Mouse (Mus musculus): Measurements from ENCODE around the gene Fbxo11. TPM values are rescaled to one million over a fixed set of nuclear protein-coding genes. Genes with fewer than 3 reads are reported as not detected.

Gene Fbxo11
- polyA plus RNA-seq, 1 experiment from 2014 or later: 19.4 TPM

- Histone ChIP-seq H3K4me3 (no peak overlapping the region), H3K4me2 (no peak overlapping the region), H3K9me3 (no peaks in the 10 kb centered on the region), H3K27ac (no peak overlapping the region), H3K4me1 (no peaks in the 10 kb centered on the region), H3K36me3 (no peaks in the 10 kb centered on the region), H3K9ac (no peak overlapping the region), H3K27me3 (no peaks in the 10 kb centered on the region)
- no peak for ATAC-seq (ENCODE audit: insufficient number of reproducible peaks, insufficient read depth, low FRiP score, low TSS enrichment, low read depth)
- 77% methylated on average over 12 of the region's 12 CpGs for WGBS
Measured at GRCm38 (mm10) chr17:88096809-88097399, 31.8 kb upstream of the Fbxo11 start.

GRCm38 (mm10) chr17:88095517-88096198 lies 30.6 kb upstream of the Fbxo11 start:
- Histone ChIP-seq H3K36me3 (no peaks in the 10 kb centered on the region), H3K4me2 (no peak overlapping the region), H3K9me3 (no peaks in the 10 kb centered on the region), H3K4me3 (no peak overlapping the region), H3K27ac (no peak overlapping the region), H3K27me3 (no peaks in the 10 kb centered on the region), H3K4me1 (no peaks in the 10 kb centered on the region), H3K9ac (no peak overlapping the region)
- WGBS: 56% methylated on average over 10 of the region's 10 CpGs
- no peak for ATAC-seq (ENCODE audit: insufficient number of reproducible peaks, insufficient read depth, low FRiP score, low TSS enrichment, low read depth)

DNA sequence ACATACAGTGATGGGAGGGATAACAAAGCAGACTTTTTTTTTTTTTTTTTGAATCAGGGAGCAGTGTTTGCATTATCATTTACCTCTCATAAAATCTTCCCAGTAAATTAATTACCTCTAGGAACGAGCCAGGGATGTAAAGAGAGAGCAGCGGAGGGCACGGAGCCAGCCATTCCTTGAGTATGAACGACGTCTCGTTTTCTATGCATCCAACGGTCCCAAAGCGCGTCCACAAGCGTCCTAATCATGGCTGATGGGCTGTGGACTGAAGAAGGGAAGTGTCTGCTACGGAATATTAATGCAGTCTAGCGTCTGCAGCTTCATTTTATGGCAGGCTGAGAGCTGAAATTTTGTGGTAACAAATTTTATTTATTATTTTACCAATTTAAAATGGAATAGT lies 29.2 kb upstream of the Fbxo11 start:
- no peak overlapping the region for H3K4me3 ChIP-seq
- H3K27me3 ChIP-seq: no peaks in the 10 kb centered on the region
- H3K4me1 ChIP-seq: no peaks in the 10 kb centered on the region
- no peak overlapping the region for H3K9ac ChIP-seq
- no peak for ATAC-seq (ENCODE audit: insufficient number of reproducible peaks, insufficient read depth, low FRiP score, low TSS enrichment, low read depth)
- no peaks in the 10 kb centered on the region for H3K36me3 ChIP-seq
- WGBS: 82% methylated on average over 12 of the region's 12 CpGs
- no peak overlapping the region for H3K4me2 ChIP-seq
- no peak overlapping the region for H3K27ac ChIP-seq
- H3K9me3 ChIP-seq: no peaks in the 10 kb centered on the region

GRCm38 (mm10) chr17:88093798-88094197 lies 28.7 kb upstream of the Fbxo11 start:
- no peak for ATAC-seq (ENCODE audit: insufficient number of reproducible peaks, insufficient read depth, low FRiP score, low TSS enrichment, low read depth)
- H3K9ac ChIP-seq: no peak overlapping the region
- H3K27me3 ChIP-seq: no peaks in the 10 kb centered on the region
- H3K36me3 ChIP-seq: no peaks in the 10 kb centered on the region
- H3K9me3 ChIP-seq: no peaks in the 10 kb centered on the region
- no peaks in the 10 kb centered on the region for H3K4me1 ChIP-seq
- 86% methylated on average over 10 of the region's 10 CpGs for WGBS
- H3K27ac ChIP-seq: no peak overlapping the region
- no peak overlapping the region for H3K4me3 ChIP-seq
- no peak overlapping the region for H3K4me2 ChIP-seq

GRCm38 (mm10) chr17:88085976-88086375 lies 20.9 kb upstream of the Fbxo11 start:
- no peak overlapping the region for H3K9ac ChIP-seq
- no peaks in the 10 kb centered on the region for H3K4me1 ChIP-seq
- no peak overlapping the region for H3K27ac ChIP-seq
- H3K4me2 ChIP-seq: no peak overlapping the region
- no peaks in the 10 kb centered on the region for H3K9me3 ChIP-seq
- no peak for ATAC-seq (ENCODE audit: insufficient number of reproducible peaks, insufficient read depth, low FRiP score, low TSS enrichment, low read depth)
- no peaks in the 10 kb centered on the region for H3K36me3 ChIP-seq
- WGBS: 90% methylated on average over 11 of the region's 11 CpGs
- no peaks in the 10 kb centered on the region for H3K27me3 ChIP-seq
- no peak overlapping the region for H3K4me3 ChIP-seq

DNA sequence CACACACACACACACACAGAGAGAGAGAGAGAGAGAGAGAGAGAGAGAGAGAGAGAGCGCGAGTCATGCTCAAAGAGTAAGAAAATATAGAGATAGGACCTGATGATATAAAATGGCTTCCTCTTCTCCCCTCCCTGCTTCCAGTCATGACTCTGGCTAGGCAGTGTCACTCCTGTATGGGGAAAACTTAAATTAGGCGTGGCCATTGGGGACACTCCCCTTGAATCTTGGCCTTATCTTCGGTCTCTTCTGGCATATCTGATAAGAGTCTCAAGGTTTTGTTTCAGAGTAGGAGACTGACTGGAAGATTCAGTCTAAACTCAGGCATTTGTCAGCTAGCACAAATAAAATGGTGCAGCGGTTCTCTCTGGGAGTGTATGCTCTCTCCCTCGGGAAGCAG lies 16.4 kb upstream of the Fbxo11 start:
- no peaks in the 10 kb centered on the region for H3K4me1 ChIP-seq
- WGBS: 88% methylated on average over 6 of the region's 6 CpGs
- ATAC-seq (ENCODE audit: insufficient number of reproducible peaks, insufficient read depth, low FRiP score, low TSS enrichment, low read depth): no peak

GRCm38 (mm10) chr17:88079771-88080170 lies 14.7 kb upstream of the Fbxo11 start:
- Histone ChIP-seq H3K36me3 (no peaks in the 10 kb centered on the region), H3K27ac (no peak overlapping the region), H3K27me3 (no peaks in the 10 kb centered on the region), H3K9ac (no peak overlapping the region), H3K4me3 (no peak overlapping the region), H3K9me3 (no peaks in the 10 kb centered on the region), H3K4me1 (no peaks in the 10 kb centered on the region), H3K4me2 (no peak overlapping the region)
- ATAC-seq (ENCODE audit: insufficient number of reproducible peaks, insufficient read depth, low FRiP score, low TSS enrichment, low read depth): no peak
- 84% methylated on average over 8 of the region's 8 CpGs for WGBS

More for the DNA sequence above, 16.4 kb upstream of the Fbxo11 start:
- no peaks in the 10 kb centered on the region for H3K9me3 ChIP-seq
- no peak overlapping the region for H3K4me3 ChIP-seq
- no peak overlapping the region for H3K9ac ChIP-seq
- H3K36me3 ChIP-seq: no peaks in the 10 kb centered on the region
- no peak overlapping the region for H3K4me2 ChIP-seq
- no peak overlapping the region for H3K27ac ChIP-seq
- H3K27me3 ChIP-seq: no peaks in the 10 kb centered on the region

DNA sequence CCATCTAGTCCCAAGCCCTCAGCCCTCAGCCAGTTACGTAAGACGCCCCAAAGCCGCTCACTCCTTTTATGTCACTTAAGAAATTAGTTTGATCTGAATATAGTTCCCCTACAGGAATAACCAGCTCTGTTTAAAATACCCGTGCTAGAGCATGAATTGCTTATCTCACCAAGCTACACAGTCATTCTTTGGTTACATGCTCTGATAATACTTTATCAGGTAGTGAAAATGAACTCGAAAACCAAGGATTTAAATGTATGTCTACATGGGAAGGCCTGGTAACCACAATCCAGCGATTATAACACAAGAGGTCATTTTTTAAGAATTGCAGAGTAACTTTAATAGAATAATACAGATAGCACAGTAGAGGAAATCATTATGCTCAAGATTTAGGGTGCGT lies 7.0 kb upstream of the Fbxo11 start:
- Histone ChIP-seq H3K27ac (no peak overlapping the region), H3K9me3 (no peaks in the 10 kb centered on the region), H3K36me3 (no peaks in the 10 kb centered on the region), H3K4me3 (no peak overlapping the region), H3K4me2 (no peak overlapping the region), H3K27me3 (no peaks in the 10 kb centered on the region), H3K4me1 (peaks cover 3% of the 10 kb centered on the region; the same call in 1 of the 2 replicates), H3K9ac (no peak overlapping the region)
- 76% methylated on average over 7 of the region's 7 CpGs for WGBS
- no peak for ATAC-seq (ENCODE audit: insufficient number of reproducible peaks, insufficient read depth, low FRiP score, low TSS enrichment, low read depth)

- WGBS: 92% methylated on average over 7 of the region's 7 CpGs
- H3K4me1 ChIP-seq: peaks cover 5% of the 10 kb centered on the region
- H3K9ac ChIP-seq: no peak overlapping the region
- H3K4me3 ChIP-seq: no peak overlapping the region
- H3K36me3 ChIP-seq: no peaks in the 10 kb centered on the region
- no peak overlapping the region for H3K4me2 ChIP-seq
- no peak for ATAC-seq (ENCODE audit: insufficient number of reproducible peaks, insufficient read depth, low FRiP score, low TSS enrichment, low read depth)
- no peaks in the 10 kb centered on the region for H3K27me3 ChIP-seq
- H3K9me3 ChIP-seq: no peaks in the 10 kb centered on the region
- no peak overlapping the region for H3K27ac ChIP-seq
Measured at GRCm38 (mm10) chr17:88068024-88068719, 3.1 kb upstream of the Fbxo11 start.

DNA sequence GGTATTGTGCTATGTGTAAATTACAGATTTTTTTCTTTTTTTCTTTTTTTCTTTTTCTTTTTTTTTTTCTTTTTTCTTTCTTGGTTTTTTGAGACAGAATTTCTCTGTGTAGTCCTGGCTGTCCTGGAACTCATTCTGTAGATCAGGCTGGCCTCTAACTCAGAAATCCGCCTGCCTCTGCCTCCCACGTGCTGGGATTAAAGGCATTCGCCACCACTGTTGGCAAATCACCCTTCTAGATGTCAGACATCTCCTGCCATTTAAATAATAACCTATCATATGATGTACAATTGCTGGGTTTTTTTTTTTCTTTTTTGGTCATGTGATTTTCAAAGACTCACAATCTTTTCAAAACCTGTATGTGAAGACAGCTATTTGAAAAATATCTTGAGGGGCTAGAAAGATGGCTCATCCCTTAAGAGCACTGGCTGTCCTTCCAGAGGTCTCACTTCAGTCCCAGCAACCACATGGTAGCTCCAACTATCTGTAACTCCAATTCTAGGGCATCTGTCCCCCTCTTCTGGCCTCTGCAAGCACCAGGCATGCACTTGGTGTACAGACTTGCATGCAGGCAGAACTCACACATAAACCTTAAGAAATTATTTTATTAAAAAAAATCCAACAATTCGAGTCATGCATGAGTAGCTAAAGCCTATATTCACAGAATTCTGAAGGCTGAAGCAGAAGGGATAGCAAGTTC lies 2.3 kb upstream of the Fbxo11 start:
- Histone ChIP-seq H3K4me3 (peak overlapping the region; percentile 95), H3K9me3 (no peaks in the 10 kb centered on the region), H3K4me2 (peak overlapping the region; percentile 71), H3K27ac (no peak overlapping the region), H3K36me3 (no peaks in the 10 kb centered on the region), H3K9ac (no peak overlapping the region), H3K27me3 (no peaks in the 10 kb centered on the region), H3K4me1 (peaks cover 12% of the 10 kb centered on the region)
- WGBS: 75% methylated on average over 4 of the region's 4 CpGs
- ATAC-seq (ENCODE audit: insufficient number of reproducible peaks, insufficient read depth, low FRiP score, low TSS enrichment, low read depth): no peak

DNA sequence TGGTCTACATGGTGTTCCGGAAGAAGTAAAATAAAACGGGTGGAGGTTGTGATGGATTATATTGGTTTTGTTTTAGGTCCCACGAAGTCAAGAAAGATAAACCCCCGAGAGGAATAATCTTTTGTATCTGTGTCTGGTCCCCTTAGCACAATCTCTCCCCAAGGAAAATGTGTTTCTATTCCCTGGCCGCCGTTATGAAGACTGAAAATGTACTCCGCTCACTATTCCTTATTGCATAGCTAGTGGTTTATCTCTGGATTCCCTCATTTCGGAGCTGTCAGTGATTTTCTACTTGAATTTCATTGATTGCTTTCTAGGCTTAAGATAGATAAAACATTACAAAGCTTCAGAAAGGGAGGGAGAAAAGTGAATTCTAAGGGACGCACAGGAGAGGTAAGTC lies 1.7 kb upstream of the Fbxo11 start:
- Histone ChIP-seq H3K36me3 (no peaks in the 10 kb centered on the region), H3K4me2 (peak overlapping the region; percentile 71), H3K4me1 (peaks cover 14% of the 10 kb centered on the region), H3K27ac (peak overlapping the region; percentile 100), H3K9ac (peak overlapping the region; percentile 58), H3K27me3 (no peaks in the 10 kb centered on the region), H3K9me3 (no peaks in the 10 kb centered on the region), H3K4me3 (peak overlapping the region; percentile 95)
- WGBS: 7% methylated on average over 9 of the region's 9 CpGs
- ATAC-seq (ENCODE audit: insufficient number of reproducible peaks, insufficient read depth, low FRiP score, low TSS enrichment, low read depth): no peak

Data from embryonic facial prominence, embryonic 13.5 days (tissue).